Mouse (Mus musculus): ENCODE measurements around the gene Dnm3.

DNA sequence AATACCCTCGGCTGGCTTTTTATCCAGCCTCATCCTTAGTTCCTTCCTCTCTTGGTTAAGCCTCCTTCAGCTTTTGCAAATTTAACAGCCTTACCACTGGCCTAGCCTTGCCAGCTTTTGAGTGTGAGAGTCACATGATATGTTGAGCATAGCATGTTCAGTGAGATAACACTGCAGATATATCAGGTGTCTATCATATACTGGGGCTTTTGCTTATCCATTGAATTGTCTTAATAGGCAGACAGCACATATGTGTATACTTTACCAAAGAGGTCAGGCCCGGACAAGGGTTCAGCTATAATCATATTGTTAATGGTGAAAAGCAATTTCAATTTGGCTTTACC, 32.2 kb upstream of the Dnm3 start:
- no peak for TF ChIP-seq CTCF (IDR thresholded peaks at IDR 0.05; ENCODE audit: control insufficient read depth, insufficient read depth, low read length)
- TF ChIP-seq POLR2A (IDR thresholded peaks at IDR 0.05; ENCODE audit: borderline replicate concordance, control insufficient read depth, low read depth, low read length), result no peak
